Mouse (Mus musculus) midbrain, embryonic 16.5 days (tissue): ENCODE data around the gene Nmu. TPM values are rescaled to one million over a fixed set of nuclear protein-coding genes. Genes with fewer than 3 reads are reported as not detected.

Experiments used
- ATAC-seq: fragments of 200-750 bp; cut with Nextera tagmentation; 2 replicates; pipeline ENCODE4 v1.8.0; 2017; ENCODE audit warnings: moderate TSS enrichment
- H3K27ac ChIP-seq: fragments of 300-500 bp; sonication (generic); 2 replicates; pipeline ENCODE4 v1.5.1; 2014; ENCODE audit warnings: mild to moderate bottlenecking, low read length, mixed read lengths
- H3K27me3 ChIP-seq: fragments of 300-500 bp; sonication (generic); 2 replicates; pipeline ENCODE4 v1.6.1; 2014; ENCODE audit warnings: low read depth, low read length, mixed read lengths; ENCODE audit not compliant: control insufficient read depth, insufficient read depth
- H3K36me3 ChIP-seq: fragments of 300-500 bp; sonication (generic); 2 replicates; pipeline ENCODE4 v1.6.1; 2014; ENCODE audit warnings: mild to moderate bottlenecking, low read length, moderate library complexity, mixed read lengths; ENCODE audit not compliant: control insufficient read depth, insufficient read depth
- H3K4me1 ChIP-seq: fragments of 300-500 bp; sonication (generic); 2 replicates; pipeline ENCODE4 v1.6.1; 2014; ENCODE audit warnings: mild to moderate bottlenecking, low read length, mixed read lengths; ENCODE audit not compliant: control insufficient read depth, insufficient read depth
- H3K4me2 ChIP-seq: fragments of 300-500 bp; sonication (generic); 2 replicates; pipeline ENCODE4 v1.6.1; 2014; ENCODE audit warnings: mild to moderate bottlenecking, low read length, mixed read lengths
- H3K4me3 ChIP-seq: fragments of 300-500 bp; sonication (generic); 2 replicates; pipeline ENCODE4 v1.5.1; 2014; ENCODE audit warnings: low read depth, mild to moderate bottlenecking, low read length, moderate library complexity, mixed read lengths
- H3K9ac ChIP-seq: fragments of 300-500 bp; sonication (generic); 2 replicates; pipeline ENCODE4 v1.6.1; 2014; ENCODE audit warnings: low read depth, low read length, mixed read lengths
- H3K9me3 ChIP-seq: fragments of 300-500 bp; sonication (generic); replicated peaks from 2 replicates; pipeline ENCODE4 v1.6.1; 2014; ENCODE audit warnings: mild to moderate bottlenecking, low read length, mixed read lengths; ENCODE audit not compliant: control insufficient read depth, poor library complexity, severe bottlenecking
- WGBS: fragments of 180-500 bp; shearing (Covaris S2); extraction: QIAGEN DNeasy Blood & Tissue Kit; methylation state at CpG from one replicate; pipeline ENCODE4 v1.1.7; 2014; 5-methylcytosine and 5-hydroxymethylcytosine counted together
- polyA plus RNA-seq: library from polyadenylated mRNA; unstranded; fragments of >200 nt; fragmentation: Nextera tagmentation; extraction: Ambion mirVana; gene quantifications from 2 replicates; pipeline ENCODE4 v1.2.1, GENCODE M21; 2015

Gene Nmu
- polyA plus RNA-seq, result 0.35 TPM in 1 of 2 replicates, not detected in the other

- H3K9ac ChIP-seq, result peak within 1 kb of the TSS; percentile 48; the same call in 1 of the 2 replicates
These were observed at the start of gene Nmu for GRCm38 (mm10) chr5:76363453-76364104. Nmu (minus strand) TSS chr5:76363788.

GRCm38 (mm10) chr5:76411697-76412096 lies 48.1 kb upstream of the Nmu start:
- ATAC-seq, result no peak
- H3K4me3 ChIP-seq, result no peak overlapping the region
- H3K4me2 ChIP-seq, result no peak overlapping the region
- H3K27ac ChIP-seq, result no peak overlapping the region
- WGBS, result 88% methylated on average over 4 of the region's 4 CpGs
- H3K36me3 ChIP-seq, result no peaks in the 10 kb centered on the region
- H3K9me3 ChIP-seq, result no peaks in the 10 kb centered on the region
- no peaks in the 10 kb centered on the region for H3K4me1 ChIP-seq
- H3K27me3 ChIP-seq, result no peaks in the 10 kb centered on the region
- no peak overlapping the region for H3K9ac ChIP-seq

More at GRCm38 (mm10) chr5:76363453-76364104, at the start of gene Nmu:
- H3K4me1 ChIP-seq, result peaks cover 14% of the 10 kb centered on the region
- H3K36me3 ChIP-seq, result no peaks in the 10 kb centered on the region
- no peak within 1 kb of the TSS for H3K27ac ChIP-seq
- H3K4me2 ChIP-seq, result peak within 1 kb of the TSS; percentile 87
- H3K27me3 ChIP-seq, result peaks cover 14% of the 10 kb centered on the region
- H3K4me3 ChIP-seq, result peak within 1 kb of the TSS; percentile 41
- ATAC-seq, result peak; percentile 64; the same call in 1 of the 2 replicates
- H3K9me3 ChIP-seq, result no peaks in the 10 kb centered on the region
- 4% methylated on average over 35 of the region's 35 CpGs for WGBS

- Histone ChIP-seq H3K27me3 (no peaks in the 10 kb centered on the region), H3K27ac (no peak overlapping the region), H3K4me1 (no peaks in the 10 kb centered on the region), H3K9ac (no peak overlapping the region), H3K36me3 (no peaks in the 10 kb centered on the region), H3K4me2 (no peak overlapping the region), H3K4me3 (no peak overlapping the region), H3K9me3 (no peaks in the 10 kb centered on the region)
- 96% methylated on average over 5 of the region's 5 CpGs for WGBS
- no peak for ATAC-seq
These were observed 30.8 kb upstream of the Nmu start for GRCm38 (mm10) chr5:76394382-76394781.

GRCm38 (mm10) chr5:76389041-76389795 lies 25.6 kb upstream of the Nmu start:
- Histone ChIP-seq H3K4me3 (no peak overlapping the region), H3K36me3 (no peaks in the 10 kb centered on the region), H3K4me2 (no peak overlapping the region), H3K27me3 (no peaks in the 10 kb centered on the region), H3K9me3 (no peaks in the 10 kb centered on the region), H3K9ac (no peak overlapping the region), H3K4me1 (no peaks in the 10 kb centered on the region), H3K27ac (no peak overlapping the region)
- 86% methylated on average over 10 of the region's 10 CpGs for WGBS
- ATAC-seq, result no peak

- Histone ChIP-seq H3K9ac (no peak overlapping the region), H3K27ac (no peak overlapping the region), H3K4me3 (no peak overlapping the region), H3K36me3 (no peaks in the 10 kb centered on the region), H3K4me1 (no peaks in the 10 kb centered on the region), H3K4me2 (no peak overlapping the region), H3K27me3 (no peaks in the 10 kb centered on the region), H3K9me3 (no peaks in the 10 kb centered on the region)
- no peak for ATAC-seq
- 93% methylated on average over 2 of the region's 2 CpGs for WGBS
These were observed 24.9 kb upstream of the Nmu start for GRCm38 (mm10) chr5:76388474-76388873.

GRCm38 (mm10) chr5:76383673-76384072 lies 20.1 kb upstream of the Nmu start:
- Histone ChIP-seq H3K27me3 (no peaks in the 10 kb centered on the region), H3K9me3 (no peaks in the 10 kb centered on the region), H3K36me3 (no peaks in the 10 kb centered on the region), H3K27ac (no peak overlapping the region), H3K4me2 (no peak overlapping the region), H3K4me3 (no peak overlapping the region), H3K9ac (no peak overlapping the region), H3K4me1 (no peaks in the 10 kb centered on the region)
- ATAC-seq, result no peak
- 65% methylated on average over 6 of the region's 6 CpGs for WGBS

GRCm38 (mm10) chr5:76381836-76382235 lies 18.2 kb upstream of the Nmu start:
- Histone ChIP-seq H3K9me3 (no peaks in the 10 kb centered on the region), H3K27ac (no peak overlapping the region), H3K36me3 (no peaks in the 10 kb centered on the region), H3K27me3 (no peaks in the 10 kb centered on the region), H3K4me3 (no peak overlapping the region), H3K4me1 (no peaks in the 10 kb centered on the region), H3K4me2 (no peak overlapping the region), H3K9ac (no peak overlapping the region)
- no peak for ATAC-seq
- 94% methylated on average over 5 of the region's 5 CpGs for WGBS

- ATAC-seq, result no peak
- WGBS, result 35% methylated on average over 3 of the region's 3 CpGs
- no peaks in the 10 kb centered on the region for H3K4me1 ChIP-seq
- H3K36me3 ChIP-seq, result no peaks in the 10 kb centered on the region
- no peaks in the 10 kb centered on the region for H3K27me3 ChIP-seq
- H3K9me3 ChIP-seq, result no peaks in the 10 kb centered on the region
- no peak overlapping the region for H3K4me3 ChIP-seq
- no peak overlapping the region for H3K9ac ChIP-seq
- H3K27ac ChIP-seq, result no peak overlapping the region
- H3K4me2 ChIP-seq, result no peak overlapping the region
These were observed 15.6 kb upstream of the Nmu start for GRCm38 (mm10) chr5:76379216-76379615.

GRCm38 (mm10) chr5:76369215-76369840 lies 5.7 kb upstream of the Nmu start:
- Histone ChIP-seq H3K4me2 (no peak overlapping the region), H3K27ac (no peak overlapping the region), H3K9me3 (no peaks in the 10 kb centered on the region), H3K4me1 (no peaks in the 10 kb centered on the region), H3K9ac (no peak overlapping the region), H3K36me3 (no peaks in the 10 kb centered on the region), H3K27me3 (peaks cover under 1% of the 10 kb centered on the region), H3K4me3 (no peak overlapping the region)
- WGBS, result 85% methylated on average over 8 of the region's 8 CpGs
- no peak for ATAC-seq
